Mouse (Mus musculus) lung, postnatal 4 days (tissue): ENCODE data around the gene Ptbp2.
A peak's percentile ranks its signal among the peaks of the same experiment; 100 is the strongest.

Source experiments
- DNase-seq, 2 experiments: peaks; one replicate each; pipeline ENCODE4 v3.0.0; 2021

The Ptbp2 gene

GRCm38 (mm10) chr3:119784366-119784765, at the start of gene Ptbp2:
Ptbp2 (minus strand) TSS chr3:119784466.
- DNase-seq, result no peak

- no peak for DNase-seq
These were observed 30.4 kb upstream of the Ptbp2 start for GRCm38 (mm10) chr3:119814678-119815077.

GRCm38 (mm10) chr3:119806123-119806522, 21.9 kb upstream of the Ptbp2 start:
- DNase-seq, result no peak

- DNase-seq, result no peak
These were observed 10.6 kb upstream of the Ptbp2 start for GRCm38 (mm10) chr3:119794677-119795365.

GRCm38 (mm10) chr3:119782946-119783701, 1.1 kb downstream of the Ptbp2 start:
- peak; percentile 92 to 93 for DNase-seq

- DNase-seq, result peak; percentile 65 to 67
These were observed 2.0 kb downstream of the Ptbp2 start for GRCm38 (mm10) chr3:119782022-119782945.

- DNase-seq, result no peak
These were observed 3.4 kb downstream of the Ptbp2 start for GRCm38 (mm10) chr3:119780876-119781275.

GRCm38 (mm10) chr3:119779261-119779660, 5.0 kb downstream of the Ptbp2 start:
- DNase-seq, result no peak

GRCm38 (mm10) chr3:119778431-119778830, 5.8 kb downstream of the Ptbp2 start:
- no peak for DNase-seq

GRCm38 (mm10) chr3:119776129-119776528, 8.1 kb downstream of the Ptbp2 start:
- no peak for DNase-seq

- no peak for DNase-seq
These were observed 11.5 kb downstream of the Ptbp2 start for GRCm38 (mm10) chr3:119772789-119773188.

GRCm38 (mm10) chr3:119763772-119764171, 20.5 kb downstream of the Ptbp2 start:
- DNase-seq, result no peak

GRCm38 (mm10) chr3:119761732-119762131, 22.5 kb downstream of the Ptbp2 start:
- no peak for DNase-seq

GRCm38 (mm10) chr3:119753791-119754190, 30.5 kb downstream of the Ptbp2 start:
- no peak for DNase-seq

- no peak for DNase-seq
These were observed 34.6 kb downstream of the Ptbp2 start for GRCm38 (mm10) chr3:119749551-119750249.

- DNase-seq, result no peak
These were observed 35.1 kb downstream of the Ptbp2 start for GRCm38 (mm10) chr3:119749140-119749539.

- no peak for DNase-seq
These were observed 37.6 kb downstream of the Ptbp2 start for GRCm38 (mm10) chr3:119746656-119747055.

- DNase-seq, result no peak
These were observed 38.5 kb downstream of the Ptbp2 start for GRCm38 (mm10) chr3:119745801-119746200.

GRCm38 (mm10) chr3:119729863-119730262, 54.4 kb downstream of the Ptbp2 start:
- DNase-seq, result no peak

GRCm38 (mm10) chr3:119712066-119712465, 72.2 kb downstream of the Ptbp2 start:
- DNase-seq, result no peak

GRCm38 (mm10) chr3:119711503-119711902, 72.8 kb downstream of the Ptbp2 start:
- DNase-seq, result no peak

- DNase-seq, result no peak
These were observed 82.8 kb downstream of the Ptbp2 start for GRCm38 (mm10) chr3:119701467-119701866.

- no peak for DNase-seq
These were observed 99.5 kb downstream of the Ptbp2 start for GRCm38 (mm10) chr3:119684741-119685140.
